Mouse (Mus musculus) stomach, postnatal 0 days (tissue): ENCODE data around the gene Rgp1.

Experiments used
- CTCF ChIP-seq: IDR thresholded peaks from 2 replicates; pipeline ENCODE4 v1.5.1; 2016; ENCODE audit warnings: antibody characterized with exemption, low read depth, mild to moderate bottlenecking, moderate library complexity
- EP300 ChIP-seq: optimal IDR thresholded peaks from 2 replicates; pipeline ENCODE3; 2016; ENCODE audit warnings: antibody characterized with exemption

DNA sequence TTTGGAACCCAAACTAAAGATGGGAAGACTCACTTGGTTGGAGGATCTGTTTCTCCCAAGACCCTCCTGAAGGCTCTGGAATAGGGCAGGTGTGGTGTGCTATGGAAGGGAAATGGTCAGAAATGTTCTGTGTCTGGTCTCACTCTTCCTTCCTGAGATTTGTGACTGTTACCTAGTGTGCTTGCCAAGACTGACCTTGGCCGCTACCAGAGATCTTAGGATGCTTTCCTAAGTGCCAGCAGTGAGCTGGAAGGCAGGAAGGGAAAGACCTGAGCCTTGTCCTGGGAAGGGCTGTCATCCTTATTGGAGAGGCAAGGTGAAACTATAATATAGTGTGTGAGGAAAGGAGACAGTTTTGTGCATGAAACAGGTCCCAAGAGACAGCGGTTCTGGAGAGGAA, 55.2 kb downstream of the Rgp1 start:
- TF ChIP-seq EP300 (no peak), CTCF (no peak)
